Mouse (Mus musculus): ENCODE results near the gene Trappc6b. TPM values are rescaled to one million over a fixed set of nuclear protein-coding genes. Genes with fewer than 3 reads are reported as not detected.
"Not testable (repeated sequence)": the region's sequence is repeated elsewhere in the genome, so short reads cannot be mapped to it uniquely, and the experiment has no call there.

Gene Trappc6b
- polyA plus RNA-seq, 1 experiment from 2014 or later: 69.3 TPM

GRCm38 (mm10) chr12:59067095-59067494 lies 5.8 kb upstream of the Trappc6b start:
- Histone ChIP-seq H3K36me3 (ENCODE audit: control insufficient read depth, insufficient read depth, low read length) (peaks cover 43% of the 10 kb centered on the region), H3K4me1 (ENCODE audit: control insufficient read depth in 2 of 2, insufficient read depth in 2 of 2, low read length in 2 of 2) (peaks cover 0 to 8% of the 10 kb centered on the region in 2 experiments; a peak in 2 of 4 replicates), H3K27ac (replicated peaks in 1 of 2; ENCODE audit: control insufficient read depth in 1 of 2, insufficient read depth in 1 of 2, low read depth in 2 of 2, low read length in 2 of 2) (peak overlapping the region; percentile 88), H3K27me3 (ENCODE audit: control insufficient read depth, insufficient read depth, low read length) (no peaks in the 10 kb centered on the region), H3K9ac (ENCODE audit: low read length) (peak overlapping the region; percentile 100), H3K9me3 (ENCODE audit: control insufficient read depth, low read length) (no peaks in the 10 kb centered on the region), H3K4me3 (ENCODE audit: control insufficient read depth in 1 of 2, insufficient read depth in 1 of 2, low read depth in 1 of 2, low read length in 2 of 2) (peak overlapping the region; percentile 80 to 100), H3K4me2 (ENCODE audit: low read length) (peak overlapping the region; percentile 92)
- WGBS: under 1% methylated on average over 41 of the region's 41 CpGs
- peak; percentile 18 for ATAC-seq (ENCODE audit: insufficient number of reproducible peaks, insufficient read depth, low FRiP score, low read depth)

GRCm38 (mm10) chr12:59066448-59067077 lies 5.3 kb upstream of the Trappc6b start, which contains the start of gene Pnn:
Pnn (plus strand) TSS chr12:59066884.
- Histone ChIP-seq H3K27me3 (ENCODE audit: control insufficient read depth, insufficient read depth, low read length) (no peaks in the 10 kb centered on the region), H3K4me3 (ENCODE audit: control insufficient read depth in 1 of 2, insufficient read depth in 1 of 2, low read depth in 1 of 2, low read length in 2 of 2) (peak within 1 kb of the TSS; percentile 80 to 100), H3K9ac (ENCODE audit: low read length) (peak within 1 kb of the TSS; percentile 100), H3K36me3 (ENCODE audit: control insufficient read depth, insufficient read depth, low read length) (peaks cover 38% of the 10 kb centered on the region), H3K9me3 (ENCODE audit: control insufficient read depth, low read length) (no peaks in the 10 kb centered on the region), H3K4me2 (ENCODE audit: low read length) (peak within 1 kb of the TSS; percentile 92), H3K4me1 (ENCODE audit: control insufficient read depth in 2 of 2, insufficient read depth in 2 of 2, low read length in 2 of 2) (peaks cover 0 to 8% of the 10 kb centered on the region in 2 experiments; a peak in 2 of 4 replicates), H3K27ac (replicated peaks in 1 of 2; ENCODE audit: control insufficient read depth in 1 of 2, insufficient read depth in 1 of 2, low read depth in 2 of 2, low read length in 2 of 2) (peak within 1 kb of the TSS; percentile 88 to 98)
- peak; percentile 100 for ATAC-seq (ENCODE audit: insufficient number of reproducible peaks, insufficient read depth, low FRiP score, low read depth)
- WGBS: under 1% methylated on average over 43 of the region's 43 CpGs

GRCm38 (mm10) chr12:59065776-59066175 lies 4.5 kb upstream of the Trappc6b start:
- WGBS: 43% methylated on average over 3 of the region's 3 CpGs
- Histone ChIP-seq H3K27ac (replicated peaks in 1 of 2; ENCODE audit: control insufficient read depth in 1 of 2, insufficient read depth in 1 of 2, low read depth in 2 of 2, low read length in 2 of 2) (peak overlapping the region; percentile 88 to 98; a peak in 3 of 4 replicates), H3K4me2 (ENCODE audit: low read length) (peak overlapping the region; percentile 69), H3K4me3 (ENCODE audit: control insufficient read depth in 1 of 2, insufficient read depth in 1 of 2, low read depth in 1 of 2, low read length in 2 of 2) (peak overlapping the region in 1 of 2 experiments; percentile 100; a peak in 2 of 4 replicates), H3K4me1 (ENCODE audit: control insufficient read depth in 2 of 2, insufficient read depth in 2 of 2, low read length in 2 of 2) (peaks cover 0 to 8% of the 10 kb centered on the region in 2 experiments; a peak in 2 of 4 replicates), H3K27me3 (ENCODE audit: control insufficient read depth, insufficient read depth, low read length) (no peaks in the 10 kb centered on the region), H3K9me3 (ENCODE audit: control insufficient read depth, low read length) (no peaks in the 10 kb centered on the region), H3K36me3 (ENCODE audit: control insufficient read depth, insufficient read depth, low read length) (peaks cover 30% of the 10 kb centered on the region), H3K9ac (ENCODE audit: low read length) (peak overlapping the region; percentile 71; the same call in 1 of the 2 replicates)
- no peak for ATAC-seq (ENCODE audit: insufficient number of reproducible peaks, insufficient read depth, low FRiP score, low read depth)

- H3K4me2 ChIP-seq (ENCODE audit: low read length): no peak overlapping the region
- H3K9me3 ChIP-seq (ENCODE audit: control insufficient read depth, low read length): no peaks in the 10 kb centered on the region
- H3K27ac ChIP-seq (replicated peaks in 1 of 2; ENCODE audit: control insufficient read depth in 1 of 2, insufficient read depth in 1 of 2, low read depth in 2 of 2, low read length in 2 of 2): no peak overlapping the region
- peaks cover 20% of the 10 kb centered on the region for H3K36me3 ChIP-seq (ENCODE audit: control insufficient read depth, insufficient read depth, low read length)
- H3K27me3 ChIP-seq (ENCODE audit: control insufficient read depth, insufficient read depth, low read length): no peaks in the 10 kb centered on the region
- peaks cover 3 to 13% of the 10 kb centered on the region in 2 experiments; a peak in 3 of 4 replicates for H3K4me1 ChIP-seq (ENCODE audit: control insufficient read depth in 2 of 2, insufficient read depth in 2 of 2, low read length in 2 of 2)
- H3K4me3 ChIP-seq (ENCODE audit: control insufficient read depth in 1 of 2, insufficient read depth in 1 of 2, low read depth in 1 of 2, low read length in 2 of 2): no peak overlapping the region
- ATAC-seq (ENCODE audit: insufficient number of reproducible peaks, insufficient read depth, low FRiP score, low read depth): no peak
- WGBS: 85% methylated on average over 8 of the region's 8 CpGs
- no peak overlapping the region for H3K9ac ChIP-seq (ENCODE audit: low read length)
Measured at GRCm38 (mm10) chr12:59064837-59065236, 3.6 kb upstream of the Trappc6b start.

GRCm38 (mm10) chr12:59060322-59060721 lies 950 bp downstream of the Trappc6b start:
- 48% methylated on average over 4 of the region's 4 CpGs for WGBS
- peak overlapping the region; percentile 77 for H3K4me2 ChIP-seq (ENCODE audit: low read length)
- H3K4me1 ChIP-seq (ENCODE audit: control insufficient read depth in 2 of 2, insufficient read depth in 2 of 2, low read length in 2 of 2): peaks cover 6 to 13% of the 10 kb centered on the region in 2 experiments; a peak in 3 of 4 replicates
- H3K27me3 ChIP-seq (ENCODE audit: control insufficient read depth, insufficient read depth, low read length): no peaks in the 10 kb centered on the region
- no peaks in the 10 kb centered on the region for H3K9me3 ChIP-seq (ENCODE audit: control insufficient read depth, low read length)
- peak overlapping the region; percentile 85 to 90 for H3K4me3 ChIP-seq (ENCODE audit: control insufficient read depth in 1 of 2, insufficient read depth in 1 of 2, low read depth in 1 of 2, low read length in 2 of 2)
- peaks cover 26% of the 10 kb centered on the region for H3K36me3 ChIP-seq (ENCODE audit: control insufficient read depth, insufficient read depth, low read length)
- H3K9ac ChIP-seq (ENCODE audit: low read length): peak overlapping the region; percentile 94
- H3K27ac ChIP-seq (replicated peaks in 1 of 2; ENCODE audit: control insufficient read depth in 1 of 2, insufficient read depth in 1 of 2, low read depth in 2 of 2, low read length in 2 of 2): peak overlapping the region; percentile 89 to 95
- ATAC-seq (ENCODE audit: insufficient number of reproducible peaks, insufficient read depth, low FRiP score, low read depth): no peak

GRCm38 (mm10) chr12:59058242-59058641 lies 3.0 kb downstream of the Trappc6b start:
- 85% methylated on average over 5 of the region's 5 CpGs for WGBS
- H3K4me2 ChIP-seq (ENCODE audit: low read length); H3K27me3 ChIP-seq (ENCODE audit: control insufficient read depth, insufficient read depth, low read length): not testable (repeated sequence)

GRCm38 (mm10) chr12:59056222-59056621 lies 5.0 kb downstream of the Trappc6b start:
- H3K4me2 ChIP-seq (ENCODE audit: low read length): no peak overlapping the region
- WGBS: 95% methylated on average over 11 of the region's 11 CpGs
- no peak overlapping the region for H3K27ac ChIP-seq (replicated peaks in 1 of 2; ENCODE audit: control insufficient read depth in 1 of 2, insufficient read depth in 1 of 2, low read depth in 2 of 2, low read length in 2 of 2)
- no peaks in the 10 kb centered on the region for H3K9me3 ChIP-seq (ENCODE audit: control insufficient read depth, low read length)
- H3K4me3 ChIP-seq (ENCODE audit: control insufficient read depth in 1 of 2, insufficient read depth in 1 of 2, low read depth in 1 of 2, low read length in 2 of 2): no peak overlapping the region
- no peak for ATAC-seq (ENCODE audit: insufficient number of reproducible peaks, insufficient read depth, low FRiP score, low read depth)
- peaks cover 6 to 13% of the 10 kb centered on the region in 2 experiments; a peak in 3 of 4 replicates for H3K4me1 ChIP-seq (ENCODE audit: control insufficient read depth in 2 of 2, insufficient read depth in 2 of 2, low read length in 2 of 2)
- peaks cover 45% of the 10 kb centered on the region for H3K36me3 ChIP-seq (ENCODE audit: control insufficient read depth, insufficient read depth, low read length)
- H3K27me3 ChIP-seq (ENCODE audit: control insufficient read depth, insufficient read depth, low read length): no peaks in the 10 kb centered on the region
- no peak overlapping the region for H3K9ac ChIP-seq (ENCODE audit: low read length)

More at GRCm38 (mm10) chr12:59058242-59058641, 3.0 kb downstream of the Trappc6b start:
- H3K9me3 ChIP-seq (ENCODE audit: control insufficient read depth, low read length); H3K27ac ChIP-seq (replicated peaks in 1 of 2; ENCODE audit: control insufficient read depth in 1 of 2, insufficient read depth in 1 of 2, low read depth in 2 of 2, low read length in 2 of 2); ATAC-seq (ENCODE audit: insufficient number of reproducible peaks, insufficient read depth, low FRiP score, low read depth); H3K4me3 ChIP-seq (ENCODE audit: control insufficient read depth in 1 of 2, insufficient read depth in 1 of 2, low read depth in 1 of 2, low read length in 2 of 2); H3K9ac ChIP-seq (ENCODE audit: low read length): not testable (repeated sequence)
- Histone ChIP-seq H3K36me3 (ENCODE audit: control insufficient read depth, insufficient read depth, low read length) (peaks cover 35% of the 10 kb centered on the region), H3K4me1 (ENCODE audit: control insufficient read depth in 2 of 2, insufficient read depth in 2 of 2, low read length in 2 of 2) (peaks cover 6 to 13% of the 10 kb centered on the region in 2 experiments; a peak in 3 of 4 replicates)
